Mouse (Mus musculus): ENCODE results near the gene Rdh14.

Rdh14 gene

DNA sequence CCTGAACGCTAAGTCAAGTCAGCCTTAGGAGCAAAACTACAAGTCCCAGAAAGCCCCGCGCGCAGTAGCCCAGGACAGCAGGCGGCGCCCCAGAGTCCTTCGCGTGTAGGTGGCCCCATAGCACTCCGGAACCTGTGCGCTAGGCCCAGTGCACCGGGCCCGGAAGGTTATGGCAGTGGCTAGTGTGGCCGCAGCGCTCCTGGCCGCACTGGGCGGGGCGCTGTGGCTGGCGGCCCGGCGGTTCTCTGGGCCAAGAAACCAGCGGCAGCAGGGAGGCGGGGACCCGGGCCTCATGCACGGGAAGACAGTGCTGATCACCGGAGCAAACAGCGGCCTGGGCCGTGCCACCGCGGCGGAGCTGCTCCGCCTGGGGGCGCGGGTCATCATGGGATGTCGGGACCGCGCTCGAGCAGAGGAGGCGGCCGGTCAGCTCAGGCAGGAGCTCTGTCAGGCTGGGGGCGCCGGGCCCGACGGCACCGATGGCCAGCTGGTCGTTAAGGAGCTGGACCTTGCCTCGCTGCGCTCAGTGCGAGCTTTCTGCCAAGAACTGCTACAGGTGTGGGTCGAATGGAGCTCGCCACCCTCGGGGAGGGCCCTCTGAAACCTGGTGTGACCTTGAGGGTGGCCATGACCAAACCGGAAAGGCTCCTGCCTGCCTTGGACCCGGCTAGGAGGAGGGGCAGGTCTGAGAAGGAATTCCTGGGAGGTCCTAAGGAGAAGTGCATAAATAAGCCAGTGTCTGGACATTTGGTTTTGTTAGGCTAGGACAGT, at the start of gene Rdh14:
Gene Rdh14, plus strand, starts transcription at position 102 of the 771 bp plus-strand sequence.
- peak; percentile 97 to 98 for DNase-seq

DNA sequence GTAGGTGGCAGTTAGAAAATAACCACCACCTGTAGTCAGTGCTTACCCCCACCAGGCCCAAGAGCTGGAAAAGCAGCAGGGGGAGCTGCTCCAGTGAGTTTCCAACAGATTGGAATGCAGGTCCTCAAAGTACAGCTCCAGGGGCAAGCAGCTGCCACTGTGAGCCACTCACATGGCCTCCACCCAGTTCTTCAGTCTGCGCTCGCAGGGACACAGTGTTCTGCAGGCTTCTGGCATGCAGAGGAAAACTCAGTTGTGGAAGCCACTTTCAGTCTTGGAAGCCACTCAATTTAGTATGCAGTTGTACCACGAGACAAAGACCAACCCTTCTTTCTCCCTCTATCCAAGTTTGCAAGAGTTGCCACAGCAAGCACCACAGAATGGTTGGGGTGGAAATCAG, 39.9 kb upstream of the Rdh14 start:
- no peak for DNase-seq

DNA sequence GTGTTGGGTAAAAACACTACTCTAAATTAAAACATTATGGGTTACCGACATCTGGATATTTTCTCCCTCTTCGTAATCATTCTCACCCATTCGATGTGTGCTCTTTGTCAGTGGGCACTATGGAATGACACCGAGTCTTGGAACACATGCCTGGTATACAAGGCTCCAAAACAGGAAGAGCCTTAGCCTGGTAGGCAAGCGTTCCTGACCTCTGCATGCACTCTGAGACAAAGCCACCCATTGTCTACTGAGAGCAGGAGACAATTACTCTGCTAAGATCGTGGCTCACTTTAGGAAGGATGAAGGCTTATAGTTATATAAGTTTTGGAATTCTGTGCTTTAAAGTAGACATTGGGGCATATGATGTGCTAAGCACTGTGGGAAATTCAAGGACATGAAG, 32.8 kb upstream of the Rdh14 start:
- DNase-seq, result no peak

DNA sequence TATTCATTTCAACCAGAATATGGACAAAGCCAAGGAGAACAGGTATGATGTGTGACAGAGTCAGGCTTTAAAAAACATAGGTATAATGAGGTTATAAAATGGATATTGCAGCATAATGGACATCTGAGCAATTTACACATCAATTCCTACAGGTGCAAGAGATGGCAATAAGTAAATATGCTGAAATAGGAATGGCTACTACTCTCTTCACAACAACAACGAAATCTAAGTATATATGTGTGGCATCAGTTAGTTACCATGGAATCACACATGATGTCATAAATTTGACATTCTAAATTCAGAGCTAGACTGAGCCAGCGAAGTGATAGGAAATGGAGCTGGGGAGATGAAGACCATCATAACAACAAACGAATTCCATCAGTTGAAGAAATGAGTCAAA, 20.9 kb upstream of the Rdh14 start, which contains the start of gene Nt5c1b:
Gene Nt5c1b, plus strand, starts transcription at position 301 of the 400 bp plus-strand sequence.
- DNase-seq, result no peak

DNA sequence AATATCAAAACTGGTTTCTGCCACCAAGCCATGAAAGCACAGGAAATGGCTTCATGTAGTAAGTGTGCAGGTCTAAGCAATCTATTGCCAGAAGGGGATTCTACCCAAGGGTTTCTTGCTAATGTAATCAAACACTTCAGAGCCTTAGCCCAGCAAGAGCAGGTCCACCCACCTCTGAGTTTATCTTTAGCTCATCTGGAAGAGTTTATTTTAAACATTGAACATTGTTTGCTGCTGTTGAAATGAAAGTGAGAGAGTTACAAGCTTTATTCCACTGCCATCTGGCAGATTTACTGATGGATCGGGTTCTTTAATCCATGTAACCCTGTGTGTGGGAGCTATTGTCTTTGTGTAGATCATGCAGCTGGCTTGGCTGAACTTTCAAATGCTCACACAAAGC, 10.2 kb downstream of the Rdh14 start:
- no peak for DNase-seq

DNA sequence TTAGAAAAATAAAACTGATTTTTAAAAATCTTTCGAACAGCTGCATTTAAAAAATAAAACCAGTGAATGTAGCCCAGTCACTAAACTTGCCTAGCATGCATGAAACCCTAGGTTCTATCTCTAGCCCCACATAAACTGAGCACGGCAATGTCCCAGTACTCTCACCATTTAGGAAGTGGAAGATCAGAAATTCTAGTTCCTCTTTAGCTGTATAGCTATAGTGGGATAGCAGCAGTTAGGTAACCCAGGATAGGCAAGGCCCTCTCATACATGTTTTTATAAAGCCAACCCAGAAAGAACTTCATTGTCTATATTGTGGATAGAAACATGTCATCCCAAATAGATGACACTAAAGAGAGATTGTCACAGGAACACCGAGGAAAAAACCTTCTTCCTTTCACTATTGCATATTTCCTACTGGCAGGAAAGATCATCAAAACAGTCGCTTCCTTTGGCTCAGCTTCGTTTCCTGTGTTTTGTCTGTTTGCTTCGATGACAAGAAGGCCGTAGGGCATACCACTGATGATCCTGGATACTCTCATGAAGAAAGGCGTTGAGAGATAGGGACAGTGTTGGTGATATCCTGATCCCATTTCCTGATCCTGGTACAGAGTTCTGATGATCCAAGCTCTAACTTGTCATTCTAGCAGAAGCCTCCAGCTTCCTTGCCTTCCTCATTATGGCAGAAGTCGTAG, 12.0 kb downstream of the Rdh14 start:
- DNase-seq, result no peak

DNA sequence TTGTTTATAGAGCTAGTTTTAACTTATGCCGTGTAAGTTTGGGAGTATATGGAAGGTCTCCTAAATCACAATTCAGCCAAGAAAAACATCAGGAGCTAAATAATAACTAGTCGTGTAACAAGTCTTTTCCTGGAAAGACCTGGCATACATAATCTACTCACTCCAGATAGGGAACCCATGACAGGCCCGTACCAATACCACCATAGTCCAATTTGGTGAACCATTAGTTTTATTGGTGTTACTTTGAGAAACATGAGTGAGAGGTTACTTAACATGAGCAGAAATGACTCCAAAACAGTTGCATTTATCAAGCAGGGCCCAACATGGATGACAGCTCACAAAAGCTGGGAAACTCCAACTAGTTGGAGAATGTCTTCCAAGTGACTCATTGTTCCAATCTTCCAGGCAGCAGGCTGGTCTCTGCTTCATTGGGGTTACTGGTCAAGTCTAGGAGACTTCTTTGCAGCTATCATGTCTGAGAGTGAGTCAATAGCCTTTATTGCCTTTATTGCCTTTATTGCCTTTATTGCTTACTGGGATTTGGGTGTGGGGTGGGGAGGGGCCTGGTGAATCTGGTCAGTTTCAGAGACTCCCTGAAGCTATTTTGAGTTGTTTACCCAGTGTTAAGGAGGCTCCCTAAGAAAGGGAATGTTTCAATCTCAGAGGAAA, 20.1 kb downstream of the Rdh14 start:
- DNase-seq, result no peak

- no peak for DNase-seq
Measured at GRCm38 (mm10) chr12:10411453-10411852, 20.9 kb downstream of the Rdh14 start.

DNA sequence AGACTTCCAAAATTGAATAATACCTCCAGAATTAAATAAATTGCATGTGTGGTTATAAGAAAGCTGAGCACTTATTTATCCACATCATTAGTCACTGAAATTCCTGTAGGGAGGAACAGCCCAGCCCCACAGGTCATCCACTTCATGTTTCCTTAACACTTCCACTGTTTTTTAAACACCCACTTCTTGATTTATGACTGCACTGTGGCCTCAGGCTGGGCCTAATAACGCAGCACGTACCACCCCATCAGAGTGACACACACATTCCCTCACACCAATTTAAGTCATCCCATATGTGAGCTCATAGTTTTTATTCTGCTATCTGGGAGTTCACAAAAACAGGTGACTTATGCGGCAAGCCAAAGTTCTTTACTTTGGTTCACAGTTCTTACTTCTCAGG, 31.8 kb downstream of the Rdh14 start:
- DNase-seq, result no peak

DNA sequence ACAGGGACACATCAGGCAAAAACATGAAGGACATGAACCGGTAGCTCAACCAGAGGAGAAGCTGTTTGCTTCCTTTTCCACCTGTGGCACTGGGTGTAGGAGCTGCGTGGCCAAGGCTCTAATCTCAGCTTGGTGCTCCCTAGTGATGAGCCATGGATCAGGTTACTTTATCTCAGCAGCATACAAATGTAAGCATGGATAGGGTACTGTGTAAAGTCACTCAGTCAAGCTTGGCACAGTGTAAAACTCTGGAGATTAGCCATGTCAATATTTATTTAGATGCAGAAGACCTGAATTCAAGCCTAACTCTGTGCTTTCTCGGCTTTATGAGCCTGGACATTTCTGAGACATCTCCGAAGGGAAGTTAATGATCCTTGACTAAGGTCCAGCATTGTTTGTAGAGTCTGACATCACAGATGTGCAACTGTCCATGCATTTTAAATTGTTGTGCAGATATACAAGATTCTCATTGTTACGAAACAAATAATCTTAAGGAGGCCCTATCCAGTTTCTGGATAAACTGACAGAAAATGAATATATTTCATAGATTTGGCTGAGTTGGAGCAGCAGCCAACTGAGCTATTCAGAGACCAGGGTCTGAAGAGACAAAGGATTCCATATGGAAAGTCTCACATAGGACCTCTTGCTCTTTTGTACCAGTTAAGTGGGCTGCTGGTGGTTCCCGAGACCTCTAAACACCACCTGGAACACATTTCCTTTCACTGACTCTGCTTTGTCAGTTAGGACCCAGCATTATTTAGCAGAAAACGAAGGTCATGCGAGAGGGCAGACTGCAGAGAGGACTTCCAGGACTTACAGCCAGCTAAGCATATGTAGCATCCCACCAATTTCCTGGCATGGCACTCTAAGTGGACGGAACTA, 35.7 kb downstream of the Rdh14 start:
- DNase-seq, result no peak

GRCm38 (mm10) chr12:10430999-10431398, 40.4 kb downstream of the Rdh14 start:
- DNase-seq, result no peak

DNA sequence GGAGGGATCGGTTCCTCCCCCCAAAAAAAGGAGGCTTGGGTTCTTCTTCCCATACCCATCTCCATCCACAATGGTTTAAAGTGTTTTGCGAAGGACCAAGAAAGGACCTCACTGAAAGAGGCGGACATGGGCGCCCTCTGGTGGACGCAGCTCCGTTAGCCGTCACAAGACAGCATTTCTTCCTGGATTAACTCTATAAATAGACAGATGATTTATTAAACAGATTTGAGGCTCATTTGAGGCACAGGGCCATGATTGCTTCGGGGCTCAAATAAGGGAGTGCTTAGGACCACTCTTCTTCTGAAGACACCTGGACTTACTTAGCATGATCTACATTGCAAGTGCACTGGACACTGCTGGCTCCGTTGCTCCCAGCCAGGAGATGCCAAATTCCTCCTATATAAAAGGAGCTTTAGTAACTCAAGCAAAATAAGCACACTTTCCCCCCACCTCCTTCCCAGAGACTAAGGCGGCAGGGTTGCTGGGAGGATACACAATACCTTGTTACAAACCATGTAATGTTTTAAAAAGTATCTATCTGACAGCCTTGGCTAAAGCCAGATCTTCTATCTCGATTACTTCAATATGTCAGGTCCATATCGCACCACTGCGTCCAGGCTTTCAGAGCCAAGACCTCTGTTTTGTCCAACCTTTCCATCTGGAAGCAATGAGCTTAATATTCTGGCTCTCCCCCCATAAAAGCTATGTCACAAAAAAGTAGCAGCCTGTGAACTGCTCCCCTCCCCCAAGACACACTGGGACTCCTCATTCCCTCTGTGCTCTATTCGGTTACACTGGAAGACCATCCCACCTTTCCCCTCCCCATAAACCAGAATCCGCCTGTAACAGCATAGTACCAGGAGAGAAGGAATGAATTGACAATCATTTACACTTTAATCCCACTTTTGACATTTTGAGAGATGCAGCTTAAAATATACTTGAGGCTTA, 47.8 kb downstream of the Rdh14 start:
- peak; percentile 83 for DNase-seq

DNA sequence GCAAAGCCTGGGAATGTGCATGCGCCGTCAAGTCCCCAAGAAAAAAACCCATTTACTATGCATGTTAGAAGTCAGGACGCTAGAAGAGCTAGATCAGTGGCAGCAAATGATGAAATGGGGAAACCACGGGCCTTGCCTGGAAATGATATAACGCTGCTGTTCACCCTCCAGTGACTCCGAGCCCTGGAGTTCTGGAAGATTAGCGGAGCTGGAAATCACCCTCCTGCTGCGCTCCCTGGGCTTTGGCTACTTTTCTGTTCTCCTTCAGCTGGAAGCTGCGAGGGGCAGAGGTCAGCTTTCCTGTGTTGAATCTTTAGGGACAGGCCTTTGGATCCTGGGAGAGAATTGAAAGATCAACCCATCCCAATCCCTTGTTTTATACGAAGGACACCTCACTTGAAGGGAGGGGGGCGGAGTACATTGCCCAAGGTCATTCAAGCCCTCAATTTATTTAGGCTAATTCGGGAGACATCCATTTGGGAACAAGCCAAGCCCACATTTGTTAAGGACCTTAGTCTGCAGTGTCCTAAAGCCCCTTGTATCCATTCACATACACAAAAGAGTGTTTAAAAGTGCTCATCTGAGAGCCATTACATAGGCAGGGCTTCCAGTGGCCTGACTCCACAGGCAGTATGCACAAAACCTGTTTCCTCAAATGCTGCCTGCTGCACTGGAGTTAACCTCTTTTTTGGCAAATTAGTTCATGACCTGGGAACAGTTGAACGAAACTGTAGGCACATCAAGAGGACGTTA, 49.1 kb downstream of the Rdh14 start:
- DNase-seq, result no peak
